Mouse (Mus musculus) forebrain, embryonic 10.5 days (tissue): Measurements from ENCODE around the gene Snph. TPM values are rescaled to one million over a fixed set of nuclear protein-coding genes. Genes with fewer than 3 reads are reported as not detected.
"Not testable (repeated sequence)": the region's sequence is repeated elsewhere in the genome, so short reads cannot be mapped to it uniquely, and the experiment has no call there.

Source experiments
- DNase-seq: peaks from one replicate; pipeline ENCODE4 v3.0.0-alpha.2; 2017; ENCODE audit warnings: low spot score; ENCODE audit errors: extremely low spot score
- H3K27ac ChIP-seq: fragments of 300-500 bp; sonication (generic); 2 replicates; pipeline ENCODE4 v1.5.1; 2016; ENCODE audit warnings: mild to moderate bottlenecking
- H3K27me3 ChIP-seq: fragments of 300-500 bp; sonication (generic); 2 replicates; pipeline ENCODE4 v1.6.1; 2016; ENCODE audit warnings: mild to moderate bottlenecking; ENCODE audit not compliant: poor library complexity, severe bottlenecking
- H3K36me3 ChIP-seq: fragments of 300-500 bp; sonication (generic); replicated peaks from 2 replicates; pipeline ENCODE4 v1.6.1; 2016; ENCODE audit warnings: mild to moderate bottlenecking, moderate library complexity
- H3K4me1 ChIP-seq: fragments of 300-500 bp; sonication (generic); 2 replicates; pipeline ENCODE4 v1.6.1; 2016
- H3K4me3 ChIP-seq: fragments of 300-500 bp; sonication (generic); 2 replicates; pipeline ENCODE4 v1.5.1; 2016; ENCODE audit warnings: mild to moderate bottlenecking, moderate library complexity
- H3K9me3 ChIP-seq: fragments of 300-500 bp; sonication (generic); 2 replicates; pipeline ENCODE4 v1.6.1; 2016; ENCODE audit warnings: mild to moderate bottlenecking, moderate library complexity
- WGBS: fragments of 180-500 bp; shearing (Covaris S2); methylation state at CpG from one replicate; pipeline ENCODE4 v1.1.7; 2016; 5-methylcytosine and 5-hydroxymethylcytosine counted together
- polyA plus RNA-seq: library from polyadenylated mRNA; unstranded; fragments of >200 nt; fragmentation: Nextera tagmentation; extraction: Ambion mirVana; gene quantifications from 2 replicates; pipeline ENCODE4 v1.2.1, GENCODE M21; 2016

Snph gene
- polyA plus RNA-seq, 1 experiment from 2014 or later = 1.1 TPM

GRCm38 (mm10) chr2:151628011-151628410, 4.4 kb downstream of the Snph start:
- DNase-seq = no peak
- Histone ChIP-seq H3K36me3 (no peaks in the 10 kb centered on the region), H3K27me3 (peaks cover 36% of the 10 kb centered on the region), H3K4me1 (peaks cover 20% of the 10 kb centered on the region), H3K4me3 (no peak overlapping the region), H3K27ac (no peak overlapping the region), H3K9me3 (no peaks in the 10 kb centered on the region)
- 86% methylated on average over 3 of the region's 3 CpGs for WGBS

- no peak for DNase-seq
- H3K36me3 ChIP-seq = no peaks in the 10 kb centered on the region
- no peak overlapping the region for H3K27ac ChIP-seq
- H3K9me3 ChIP-seq = no peaks in the 10 kb centered on the region
- H3K4me3 ChIP-seq = no peak overlapping the region
- peaks cover 19% of the 10 kb centered on the region for H3K27me3 ChIP-seq
- peaks cover 4% of the 10 kb centered on the region for H3K4me1 ChIP-seq
- WGBS = 90% methylated on average over 7 of the region's 7 CpGs
Measured at GRCm38 (mm10) chr2:151626296-151626695, 6.1 kb downstream of the Snph start.

- Histone ChIP-seq H3K4me3 (no peak overlapping the region), H3K4me1 (peaks cover 5% of the 10 kb centered on the region; the same call in 1 of the 2 replicates), H3K36me3 (no peaks in the 10 kb centered on the region), H3K27ac (no peak overlapping the region), H3K27me3 (no peaks in the 10 kb centered on the region), H3K9me3 (no peaks in the 10 kb centered on the region)
- DNase-seq = no peak
- WGBS = 73% methylated on average over 3 of the region's 3 CpGs
Measured at GRCm38 (mm10) chr2:151623776-151624175, 8.6 kb downstream of the Snph start.

- no peaks in the 10 kb centered on the region for H3K27me3 ChIP-seq
- H3K4me1 ChIP-seq = peaks cover 18% of the 10 kb centered on the region
- no peak overlapping the region for H3K4me3 ChIP-seq
- 74% methylated on average over 6 of the region's 6 CpGs for WGBS
- H3K36me3 ChIP-seq = no peaks in the 10 kb centered on the region
- no peaks in the 10 kb centered on the region for H3K9me3 ChIP-seq
- no peak overlapping the region for H3K27ac ChIP-seq
- DNase-seq = no peak
Measured at GRCm38 (mm10) chr2:151616551-151617329, 15.7 kb downstream of the Snph start.

- not testable (repeated sequence) for H3K9me3 ChIP-seq, H3K36me3 ChIP-seq, H3K27ac ChIP-seq, H3K4me3 ChIP-seq, DNase-seq, H3K27me3 ChIP-seq
- 88% methylated on average over 8 of the region's 8 CpGs for WGBS
- H3K4me1 ChIP-seq = peaks cover 18% of the 10 kb centered on the region
Measured at GRCm38 (mm10) chr2:151615779-151616178, 16.6 kb downstream of the Snph start.

GRCm38 (mm10) chr2:151609974-151610373, 22.4 kb downstream of the Snph start:
- H3K4me3 ChIP-seq = no peak overlapping the region

GRCm38 (mm10) chr2:151608435-151608834, 24.0 kb downstream of the Snph start:
- Histone ChIP-seq H3K36me3 (no peaks in the 10 kb centered on the region), H3K27ac (no peak overlapping the region), H3K4me1 (peaks cover 32% of the 10 kb centered on the region), H3K9me3 (no peaks in the 10 kb centered on the region), H3K4me3 (no peak overlapping the region), H3K27me3 (no peaks in the 10 kb centered on the region)
- no peak for DNase-seq
- 84% methylated on average over 1 of the region's 1 CpGs for WGBS

More at GRCm38 (mm10) chr2:151609974-151610373, 22.4 kb downstream of the Snph start:
- no peaks in the 10 kb centered on the region for H3K36me3 ChIP-seq
- no peak for DNase-seq
- H3K9me3 ChIP-seq = no peaks in the 10 kb centered on the region
- H3K4me1 ChIP-seq = peaks cover 17% of the 10 kb centered on the region
- H3K27ac ChIP-seq = no peak overlapping the region
- no peaks in the 10 kb centered on the region for H3K27me3 ChIP-seq
- WGBS = 70% methylated on average over 3 of the region's 3 CpGs

GRCm38 (mm10) chr2:151605437-151605987, 26.9 kb downstream of the Snph start:
- DNase-seq = peak; percentile 36
- Histone ChIP-seq H3K27me3 (no peaks in the 10 kb centered on the region), H3K4me1 (peaks cover 50% of the 10 kb centered on the region), H3K36me3 (no peaks in the 10 kb centered on the region), H3K9me3 (no peaks in the 10 kb centered on the region), H3K4me3 (no peak overlapping the region), H3K27ac (peak overlapping the region; percentile 67)
- 55% methylated on average over 11 of the region's 11 CpGs for WGBS

- Histone ChIP-seq H3K36me3 (no peaks in the 10 kb centered on the region), H3K27me3 (0 out of 2 replicates have a peak, but pooled peaks cover 5% of the 10 kb centered on the region), H3K4me3 (no peak overlapping the region), H3K9me3 (no peaks in the 10 kb centered on the region), H3K4me1 (peaks cover 52% of the 10 kb centered on the region), H3K27ac (peak overlapping the region; percentile 72)
- peak; percentile 44 for DNase-seq
- WGBS = 38% methylated on average over 4 of the region's 4 CpGs
Measured at GRCm38 (mm10) chr2:151603630-151604029, 28.8 kb downstream of the Snph start.

- Histone ChIP-seq H3K27ac (0 out of 2 replicates have a peak overlapping the region, but pooled peaks have one; percentile 60), H3K4me3 (no peak overlapping the region)
- 95% methylated on average over 4 of the region's 4 CpGs for WGBS
Measured at GRCm38 (mm10) chr2:151602106-151602505, 30.3 kb downstream of the Snph start.

GRCm38 (mm10) chr2:151598068-151598467, 34.3 kb downstream of the Snph start:
- H3K4me1 ChIP-seq = peaks cover 20% of the 10 kb centered on the region
- no peaks in the 10 kb centered on the region for H3K9me3 ChIP-seq
- WGBS = 84% methylated on average over 2 of the region's 2 CpGs
- no peak overlapping the region for H3K4me3 ChIP-seq
- H3K27ac ChIP-seq = no peak overlapping the region
- DNase-seq = no peak
- H3K36me3 ChIP-seq = no peaks in the 10 kb centered on the region
- 0 out of 2 replicates have a peak, but pooled peaks cover 5% of the 10 kb centered on the region for H3K27me3 ChIP-seq

More at GRCm38 (mm10) chr2:151602106-151602505, 30.3 kb downstream of the Snph start:
- Histone ChIP-seq H3K36me3 (no peaks in the 10 kb centered on the region), H3K9me3 (no peaks in the 10 kb centered on the region), H3K27me3 (0 out of 2 replicates have a peak, but pooled peaks cover 5% of the 10 kb centered on the region), H3K4me1 (peaks cover 52% of the 10 kb centered on the region)
- no peak for DNase-seq

GRCm38 (mm10) chr2:151587306-151587705, 45.1 kb downstream of the Snph start:
- Histone ChIP-seq H3K4me3 (no peak overlapping the region), H3K9me3 (no peaks in the 10 kb centered on the region), H3K4me1 (no peaks in the 10 kb centered on the region), H3K27me3 (no peaks in the 10 kb centered on the region), H3K27ac (no peak overlapping the region), H3K36me3 (no peaks in the 10 kb centered on the region)
- WGBS = 86% methylated on average over 9 of the region's 9 CpGs
- no peak for DNase-seq

- DNase-seq = no peak
- no peak overlapping the region for H3K4me3 ChIP-seq
- H3K4me1 ChIP-seq = no peaks in the 10 kb centered on the region
- H3K9me3 ChIP-seq = no peaks in the 10 kb centered on the region
- WGBS = 96% methylated on average over 1 of the region's 1 CpGs
- no peaks in the 10 kb centered on the region for H3K27me3 ChIP-seq
- H3K27ac ChIP-seq = no peak overlapping the region
- no peaks in the 10 kb centered on the region for H3K36me3 ChIP-seq
Measured at GRCm38 (mm10) chr2:151586807-151587206, 45.6 kb downstream of the Snph start.
